25 mouse cellular contexts compared by ENCODE assay signal in genomic region chr17:79029226-79029625, GRCm38 (mm10). TPM values are rescaled to one million over a fixed set of nuclear protein-coding genes. Genes with fewer than 3 reads are reported as not detected.
DNase-seq lines count a peak whose midpoint lies in the region; ATAC-seq and TF ChIP-seq lines count a peak whose summit lies in the region.
"Had no signal": no experiment of that assay in that cellular context is flagged by ENCODE, and none has a peak within 500 bp of the region (broad histone marks: within the 10 kb centered on the region; RNA-seq: fewer than 3 reads in every experiment).

No protein-coding gene starts in this region.

- H3K36me3 ChIP-seq in liver, postnatal 0 days (replicated peaks; ENCODE audit: insufficient read depth, low read length): no peaks in the 10 kb centered on the region
- H3K36me3 ChIP-seq: embryonic facial prominence, embryonic 13.5 days; embryonic facial prominence, embryonic 15.5 days; forebrain, embryonic 10.5 days; forebrain, embryonic 12.5 days had no signal

- no peaks in the 10 kb centered on the region for H3K9me3 ChIP-seq in liver, postnatal 0 days (ENCODE audit: low read length)
- H3K9me3 ChIP-seq: embryonic facial prominence, embryonic 13.5 days; embryonic facial prominence, embryonic 15.5 days; forebrain, embryonic 10.5 days; forebrain, embryonic 12.5 days had no signal

- POLR2A ChIA-PET in Patski (lab: Charles Lee): no interaction called here

- DNase-seq in kidney, adult 9 months: peak; percentile 30
- DNase-seq in kidney, postnatal 14 days: no peak
- DNase-seq in liver, postnatal 0 days: no peak
- no peak for DNase-seq in liver
- no peak for DNase-seq in Patski (ENCODE audit: low read depth, low spot score)
- DNase-seq in adipocyte (ENCODE audit: low spot score): peak; percentile 30
- DNase-seq in urinary bladder, postnatal 10 days (ENCODE audit: low spot score): no peak
- DNase-seq: adrenal gland, adult 2 months; adrenal gland, postnatal 10 days; adrenal gland, postnatal 25 days; cerebellum, adult 11 months; cerebellum, adult 18-20 months; cerebellum, adult 8-10 months; cerebellum, adult 9-11 months; cerebellum, postnatal 14 days; cerebellum, postnatal 36 days; embryo, embryonic 11 days had no signal

- CTCF ChIA-PET in Patski (lab: Charles Lee): no interaction called here

- no peak for TF ChIP-seq CTCF in liver, postnatal 0 days (IDR thresholded peaks at IDR 0.05; ENCODE audit: low read depth)
- TF ChIP-seq CTCF in Patski (IDR thresholded peaks at IDR 0.05): no peak

- no peak for TF ChIP-seq EP300 in liver, postnatal 0 days (IDR thresholded peaks at IDR 0.05; ENCODE audit: low read depth)

- no peaks in the 10 kb centered on the region for H3K27me3 ChIP-seq in liver, postnatal 0 days (ENCODE audit: insufficient read depth, low read length)
- no peaks in the 10 kb centered on the region for H3K27me3 ChIP-seq in Patski
- H3K27me3 ChIP-seq: embryonic facial prominence, embryonic 13.5 days; embryonic facial prominence, embryonic 15.5 days; forebrain, embryonic 12.5 days had no signal

- H3K4me2 ChIP-seq in liver, postnatal 0 days (ENCODE audit: low read depth, low read length): peak overlapping the region; percentile 29; the same call in 1 of the 2 replicates
- H3K4me2 ChIP-seq: embryonic facial prominence, embryonic 13.5 days; embryonic facial prominence, embryonic 15.5 days; forebrain, embryonic 12.5 days had no signal

- no peaks in the 10 kb centered on the region for H3K4me1 ChIP-seq in liver, postnatal 0 days (ENCODE audit: insufficient read depth)
- H3K4me1 ChIP-seq: embryonic facial prominence, embryonic 13.5 days; embryonic facial prominence, embryonic 15.5 days; forebrain, embryonic 10.5 days; forebrain, embryonic 12.5 days had no signal

- no peak overlapping the region for H3K9ac ChIP-seq in liver, postnatal 0 days (replicated peaks)
- H3K9ac ChIP-seq: embryonic facial prominence, embryonic 13.5 days; embryonic facial prominence, embryonic 15.5 days; forebrain, embryonic 12.5 days had no signal

- no peak for ATAC-seq in liver, postnatal 0 days
- peak; percentile 60 for ATAC-seq in Patski
- ATAC-seq: activated CD4-positive, CD25-positive, alpha-beta regulatory T cell, adult 4 months; forebrain, embryonic 14.5 days; forebrain, embryonic 16.5 days had no signal

- H3K4me3 ChIP-seq in liver, postnatal 0 days (ENCODE audit: low read depth, low read length): no peak overlapping the region
- H3K4me3 ChIP-seq: embryonic facial prominence, embryonic 13.5 days; embryonic facial prominence, embryonic 15.5 days; erythroblast, embryonic 14.5 days; forebrain, embryonic 10.5 days; forebrain, embryonic 12.5 days had no signal

- in situ Hi-C loops in Patski (cut with MboI; ENCODE audit: low pct_unique_long_range_greater_than_20kb): no loop called here

- WGBS in liver, postnatal 0 days (ENCODE audit: insufficient replicate concordance): 63% methylated on average over 3 of the region's 3 CpGs

- no peak overlapping the region for H3K27ac ChIP-seq in liver, postnatal 0 days (ENCODE audit: low read depth)
- H3K27ac ChIP-seq: embryonic facial prominence, embryonic 13.5 days; embryonic facial prominence, embryonic 15.5 days; forebrain, embryonic 10.5 days; forebrain, embryonic 12.5 days had no signal

RNA-seq across cellular contexts. Expression of gene Prkd3, which starts 8.6 kb away (rescaled TPM):
- 14.6 and 17.0 TPM in 2 replicates for polyA plus RNA-seq in liver, postnatal 0 days (2015; fragmentation: Nextera tagmentation; extraction: Ambion mirVana)
- 46.2 TPM for polyA plus RNA-seq in Patski (2021)

RNA-seq across cellular contexts. Expression of gene Qpct, which starts 22.5 kb away (rescaled TPM):
- polyA plus RNA-seq in liver, postnatal 0 days (2015; fragmentation: Nextera tagmentation; extraction: Ambion mirVana): 53.2 and 53.8 TPM in 2 replicates
- polyA plus RNA-seq in Patski (2021): 0.50 TPM
- polyA plus RNA-seq: erythroblast, embryonic 14.5 days had no signal

Comparison
In these comparisons a context has a peak if more than half of its experiments do, and no peak if none do; other contexts are left out.
1. DNase-seq: peak in kidney, adult 9 months (single experiment) and adipocyte (single experiment); none in kidney, postnatal 14 days (single experiment), liver, postnatal 0 days (single experiment), liver (single experiment), Patski (single experiment) and urinary bladder, postnatal 10 days (single experiment).
2. RNA of gene Qpct, which starts 22.5 kb away (polyA plus RNA-seq): 53.2 to 53.8 TPM in liver, postnatal 0 days; 0.50 TPM in Patski (single experiment); every median in the first group is over 10 times any median in the second.